Mouse (Mus musculus) small intestine, adult 10 weeks (tissue): ENCODE measurements around the gene Rbm46. TPM values are rescaled to one million over a fixed set of nuclear protein-coding genes. Genes with fewer than 3 reads are reported as not detected.

Experiments
- polyA plus RNA-seq: library from polyadenylated mRNA; stranded (reverse); fragments of 350-450 nt; fragmentation: Illumina TruSeq; extraction: RNeasy Lipid Tissue Mini Kit (QIAGEN cat#74804); gene quantifications from one replicate; pipeline ENCODE4 v1.2.3, GENCODE M21; 2014; ENCODE audit warnings: low replicate concordance

The Rbm46 gene
- polyA plus RNA-seq: 2.3 TPM

DNA sequence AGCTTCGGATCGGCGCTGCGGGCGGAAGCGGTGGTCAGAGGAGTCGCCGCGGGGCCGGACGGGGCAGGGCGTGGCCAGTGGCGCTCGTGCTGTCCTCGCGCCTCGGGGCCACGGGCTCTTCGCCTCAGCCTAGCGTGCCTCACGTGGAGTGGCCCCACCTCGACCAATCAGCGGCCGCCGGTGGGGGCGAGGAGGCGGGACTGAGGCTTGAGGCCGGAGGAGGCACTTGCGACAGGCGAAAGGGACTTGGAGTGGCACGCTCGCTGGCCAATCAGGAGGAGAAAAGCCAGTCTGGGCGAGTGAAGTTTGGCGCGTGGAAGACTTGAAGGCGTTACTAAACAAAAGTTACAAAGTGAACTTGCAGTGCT is at the start of gene Rbm46:
Rbm46 (minus strand) TSS at position 112 of the 368 bp plus-strand sequence.

GRCm38 (mm10) chr3:82903613-82904205 is 27.4 kb upstream of the Rbm46 start, which contains the start of gene Lrat:
Gene Lrat, minus strand, starts transcription at chr3:82903973.

Other genes starting within 250 kb of the Rbm46 start
- 65.4 TPM for gene Lrat, start 27.5 kb upstream of the Rbm46 start, polyA plus RNA-seq
- gene Fgg, start 131.2 kb upstream of the Rbm46 start, polyA plus RNA-seq: 0.59 TPM
- 0.33 TPM for gene Fga, start 149.6 kb upstream of the Rbm46 start, polyA plus RNA-seq
- gene Fgb, start 173.4 kb upstream of the Rbm46 start, polyA plus RNA-seq: not detected
- 15.9 TPM for gene Plrg1, start 179.0 kb upstream of the Rbm46 start, polyA plus RNA-seq